Mouse (Mus musculus) embryonic fibroblast, embryonic 13.5 days (primary cell): ENCODE results near the gene Bsg. TPM values are rescaled to one million over a fixed set of nuclear protein-coding genes. Genes with fewer than 3 reads are reported as not detected.
A peak's percentile ranks its signal among the peaks of the same experiment; 100 is the strongest.
"Not testable (repeated sequence)": the region's sequence is repeated elsewhere in the genome, so short reads cannot be mapped to it uniquely, and the experiment has no call there.

Experiments
- H3K27ac ChIP-seq: 2 replicates; pipeline ENCODE4 v1.5.1; 2012; ENCODE audit warnings: low read length, control low read depth, inconsistent platforms; ENCODE audit not compliant: insufficient read depth
- H3K4me1 ChIP-seq: 2 replicates; pipeline ENCODE4 v1.6.1; 2011; ENCODE audit warnings: low read length; ENCODE audit not compliant: control insufficient read depth, insufficient read depth
- H3K4me3 ChIP-seq: 2 replicates; pipeline ENCODE4 v1.5.1; 2011; ENCODE audit warnings: mild to moderate bottlenecking, control low read depth, low read length; ENCODE audit not compliant: insufficient read depth
- CTCF ChIP-seq: IDR thresholded peaks from 2 replicates; pipeline ENCODE4 v1.5.1; 2011; ENCODE audit warnings: mild to moderate bottlenecking, control low read depth, low read length, moderate library complexity, borderline replicate concordance; ENCODE audit not compliant: insufficient read depth
- POLR2A ChIP-seq: IDR thresholded peaks from 2 replicates; pipeline ENCODE4 v1.6.1; 2011; ENCODE audit warnings: low read depth, mild to moderate bottlenecking, control low read depth, low read length, moderate library complexity
- polyA plus RNA-seq: library from polyadenylated mRNA; stranded (reverse); fragments of >200 nt; gene quantifications from 2 replicates; pipeline ENCODE4 v1.2.4, GENCODE M21; 2011; ENCODE audit warnings: low read depth; ENCODE audit not compliant: missing spikeins, insufficient read length

Gene Bsg
- polyA plus RNA-seq, 1 experiment, result 774 TPM

DNA sequence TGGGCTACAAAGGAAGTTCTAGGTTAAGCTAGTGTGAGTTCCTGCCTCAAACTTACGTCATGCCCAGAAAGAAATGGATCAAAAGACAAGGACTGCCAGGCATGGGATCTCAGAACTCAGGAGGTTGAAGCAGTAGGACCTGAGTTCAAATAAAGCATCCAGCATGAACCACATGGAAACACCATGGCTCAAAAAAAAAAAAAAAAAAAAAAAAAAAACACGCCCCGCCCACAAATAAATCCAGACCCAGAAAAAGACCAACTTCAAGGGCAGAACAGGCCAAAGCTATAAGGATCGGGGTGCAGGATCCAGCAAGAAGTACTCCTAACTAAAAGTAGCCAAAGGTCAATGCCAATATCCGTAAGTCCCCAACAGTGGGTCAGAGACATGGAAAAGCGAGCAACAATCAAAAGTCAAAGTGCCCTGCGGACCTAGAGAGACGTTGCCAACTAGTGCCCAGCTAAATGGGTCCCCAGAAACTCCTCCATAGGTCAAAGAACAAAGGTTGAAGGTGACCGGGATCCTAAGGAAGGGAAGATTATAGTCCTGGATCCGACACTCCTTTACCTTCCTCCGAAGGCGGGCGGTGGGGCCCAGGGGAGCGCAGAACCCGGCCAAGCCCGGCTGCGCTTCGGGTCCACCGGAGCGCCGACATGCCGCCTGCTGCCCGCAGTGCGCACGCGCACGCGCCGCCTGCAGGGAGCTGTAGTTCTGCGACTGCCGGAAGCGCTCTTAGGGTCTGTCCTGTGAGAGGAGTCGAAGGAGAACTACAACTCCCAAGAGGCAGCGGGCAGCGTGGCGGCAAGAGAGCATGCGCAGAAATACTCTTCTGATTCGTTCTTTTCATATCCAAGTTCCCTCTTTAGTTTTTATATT lies 41.8 kb downstream of the Bsg start, which contains the start of gene Polrmt:
TSS of gene Polrmt (minus strand) at position 684 of the 876 bp plus-strand sequence.
- H3K27ac ChIP-seq, result no peak within 1 kb of the TSS
- peak; percentile 75 for TF ChIP-seq POLR2A
- no peak for TF ChIP-seq CTCF
- peak within 1 kb of the TSS; percentile 90 for H3K4me3 ChIP-seq
- H3K4me1 ChIP-seq, result no peaks in the 10 kb centered on the region

DNA sequence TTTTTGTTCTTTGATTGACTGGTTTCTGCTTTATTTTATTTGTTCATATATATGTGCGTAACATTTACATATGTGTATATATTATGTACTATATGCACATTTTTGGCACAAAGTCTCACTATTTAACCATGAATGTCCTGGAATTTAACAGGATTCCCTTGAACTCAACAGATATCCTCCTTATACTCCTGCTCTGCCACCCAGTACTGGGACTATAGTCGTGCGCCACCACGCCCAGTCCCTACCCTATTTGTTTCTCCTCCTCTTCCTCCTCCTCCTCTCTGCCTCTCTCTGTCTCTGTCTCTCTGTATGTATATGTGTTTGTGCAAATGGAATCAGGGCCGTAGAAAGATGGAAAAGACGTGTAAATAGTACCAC lies 42.5 kb downstream of the Bsg start:
- Histone ChIP-seq H3K4me1 (no peaks in the 10 kb centered on the region), H3K27ac (no peak overlapping the region), H3K4me3 (no peak overlapping the region)
- no peak for TF ChIP-seq CTCF
- 0 out of 2 replicates have a peak, but pooled peaks have one; percentile 16 for TF ChIP-seq POLR2A

DNA sequence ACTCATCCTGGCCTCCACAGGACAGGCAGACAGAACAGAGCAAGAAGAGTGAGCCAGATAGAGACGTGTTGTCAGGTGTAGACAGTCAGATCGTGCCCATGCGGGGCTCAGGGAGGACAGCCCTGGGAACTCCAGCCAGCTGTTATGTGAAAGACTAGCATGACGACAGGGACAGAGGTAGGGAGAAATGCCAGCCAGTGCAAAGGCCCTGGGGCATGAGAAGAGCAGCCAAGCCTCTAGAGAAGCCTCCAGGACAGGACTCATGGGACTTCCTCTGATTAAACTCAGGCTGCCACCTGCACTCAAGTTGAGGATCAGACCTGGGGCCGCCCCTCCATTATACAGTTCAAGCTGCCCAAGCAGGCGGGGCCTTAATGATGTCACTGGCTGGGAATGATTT lies 44.2 kb downstream of the Bsg start:
- TF ChIP-seq POLR2A (no peak), CTCF (no peak)
- Histone ChIP-seq H3K4me1 (no peaks in the 10 kb centered on the region), H3K4me3 (no peak overlapping the region), H3K27ac (no peak overlapping the region)

DNA sequence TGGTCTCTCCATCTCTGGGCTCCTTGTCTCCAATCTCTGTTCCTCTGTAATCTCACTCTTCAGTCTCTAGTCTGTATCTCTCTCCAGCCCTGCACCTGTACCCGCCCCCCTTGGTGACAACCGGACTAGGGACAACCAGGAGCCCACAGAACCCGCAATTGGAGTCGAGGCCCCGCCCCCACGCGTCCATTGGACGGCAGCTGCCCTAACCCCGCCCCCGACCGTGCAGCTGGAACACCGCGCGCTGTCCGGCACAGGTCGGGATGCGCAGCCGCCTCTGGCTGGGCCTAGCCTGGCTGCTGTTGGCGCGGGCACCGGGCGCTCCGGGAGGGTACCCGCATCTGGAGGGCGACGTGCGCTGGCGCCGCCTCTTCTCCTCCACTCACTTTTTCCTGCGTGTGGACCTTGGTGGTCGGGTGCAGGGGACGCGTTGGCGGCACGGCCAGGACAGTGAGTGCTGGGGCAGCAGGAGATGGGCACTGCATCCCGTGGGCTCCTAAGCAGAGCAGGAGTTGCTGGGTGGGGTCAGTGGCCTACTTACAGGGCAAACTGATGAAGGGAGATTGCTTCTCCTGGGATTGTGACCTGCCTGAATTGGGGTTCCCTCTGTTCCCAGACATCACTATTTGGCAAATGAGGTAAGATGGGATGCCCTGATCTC lies 50.7 kb downstream of the Bsg start, which contains the start of gene Fgf22:
TSS of gene Fgf22 (plus strand) at position 221 of the 661 bp plus-strand sequence.
- Histone ChIP-seq H3K4me1 (no peaks in the 10 kb centered on the region), H3K4me3 (no peak within 1 kb of the TSS), H3K27ac (no peak within 1 kb of the TSS)
- no peak for TF ChIP-seq POLR2A
- no peak for TF ChIP-seq CTCF

DNA sequence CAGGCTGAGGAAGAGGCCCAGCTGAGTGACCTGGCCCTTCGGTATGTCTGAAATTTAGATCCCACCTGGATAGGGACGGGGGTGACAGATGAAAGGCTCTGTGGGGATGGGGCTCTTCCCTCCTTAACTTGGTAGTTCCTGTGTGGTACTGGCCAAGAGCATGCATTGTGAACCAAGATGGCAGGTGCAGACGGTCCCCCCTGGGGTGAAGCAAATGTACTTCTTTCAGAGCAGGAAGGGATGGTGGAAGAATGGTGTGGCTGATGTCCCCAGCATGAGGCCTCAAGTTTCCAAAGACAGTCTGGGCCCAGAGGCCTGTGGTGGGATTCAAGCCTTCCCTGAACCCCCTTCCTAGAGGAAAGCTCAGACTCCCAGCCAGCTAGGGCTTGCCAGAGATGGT lies 51.6 kb downstream of the Bsg start:
- Histone ChIP-seq H3K27ac (no peak overlapping the region), H3K4me3 (no peak overlapping the region), H3K4me1 (no peaks in the 10 kb centered on the region)
- no peak for TF ChIP-seq POLR2A
- no peak for TF ChIP-seq CTCF

DNA sequence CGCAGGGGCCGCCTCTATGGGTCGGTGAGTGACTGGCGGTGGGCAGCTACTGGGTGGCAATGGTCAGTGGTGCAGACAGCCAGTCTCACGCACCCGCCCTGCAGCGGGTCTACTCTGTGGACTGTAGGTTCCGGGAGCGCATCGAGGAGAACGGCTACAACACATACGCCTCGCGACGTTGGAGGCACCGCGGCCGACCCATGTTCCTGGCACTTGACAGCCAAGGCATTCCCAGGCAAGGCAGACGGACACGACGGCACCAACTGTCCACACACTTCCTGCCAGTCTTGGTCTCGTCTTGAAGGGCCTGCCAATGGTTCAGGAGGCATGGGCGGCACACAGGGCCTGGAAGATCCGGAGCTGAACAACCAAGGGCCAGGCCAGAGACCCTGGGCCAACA lies 52.4 kb downstream of the Bsg start:
- Histone ChIP-seq H3K27ac (no peak overlapping the region), H3K4me1 (no peaks in the 10 kb centered on the region), H3K4me3 (no peak overlapping the region)
- TF ChIP-seq POLR2A, result no peak
- no peak for TF ChIP-seq CTCF

DNA sequence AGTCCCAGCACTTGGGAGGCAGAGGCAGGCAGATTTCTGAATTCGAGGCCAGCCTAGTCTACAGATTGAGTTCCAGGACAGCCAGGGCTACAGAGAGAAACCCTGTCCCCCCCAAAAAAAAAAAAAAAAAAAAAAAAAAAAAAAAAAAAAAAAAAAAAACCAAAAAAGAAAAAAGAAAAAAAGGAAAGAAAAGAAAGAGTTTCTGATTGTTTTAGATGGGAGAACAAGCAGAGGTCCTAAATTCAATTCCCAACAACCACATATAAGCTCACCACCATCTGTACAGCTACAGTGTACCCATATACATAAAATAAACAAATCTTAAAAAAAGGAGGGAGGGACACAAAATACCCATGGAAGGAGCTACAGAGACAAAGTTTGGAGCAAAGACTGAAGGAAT lies 55.4 kb downstream of the Bsg start:
- not testable (repeated sequence) for H3K4me1 ChIP-seq, H3K4me3 ChIP-seq

DNA sequence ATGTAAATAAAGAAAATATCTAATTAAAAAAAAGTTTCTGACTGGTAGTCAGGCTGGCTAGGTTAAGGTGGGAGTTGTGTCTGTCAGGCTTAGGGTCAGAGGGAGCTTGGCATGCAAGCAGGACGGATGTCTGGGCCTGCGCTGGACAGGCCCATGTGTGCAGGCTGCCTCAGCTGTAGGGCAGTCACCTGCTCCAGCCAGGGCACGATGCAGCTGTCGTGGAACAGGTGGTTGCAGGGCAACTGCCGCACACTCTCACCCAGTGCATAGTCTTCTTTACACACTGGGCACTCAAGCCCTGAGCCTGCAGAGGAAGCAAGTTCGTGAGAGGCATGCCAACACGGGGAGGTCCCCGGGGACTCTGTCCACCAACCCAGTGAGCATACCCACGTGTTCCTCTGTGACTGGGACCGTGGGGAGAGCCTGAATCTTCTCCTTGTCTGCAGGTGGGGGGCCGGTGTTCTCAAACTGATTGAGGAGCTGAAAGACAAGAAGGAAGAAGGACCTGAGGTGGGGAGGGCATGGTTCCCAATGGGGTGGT lies 56.4 kb downstream of the Bsg start:
- no peak for TF ChIP-seq CTCF
- no peak for TF ChIP-seq POLR2A
- Histone ChIP-seq H3K27ac (no peak overlapping the region), H3K4me3 (no peak overlapping the region), H3K4me1 (0 out of 2 replicates have a peak, but pooled peaks cover 7% of the 10 kb centered on the region)

More for the DNA sequence above, 55.4 kb downstream of the Bsg start:
- H3K27ac ChIP-seq, result not testable (repeated sequence)

Other genes starting within 250 kb of the Bsg start
- not detected in 2 replicates for gene Vmn2r83, start 235.8 kb upstream of the Bsg start, polyA plus RNA-seq
- gene Plpp2, start 170.7 kb upstream of the Bsg start, polyA plus RNA-seq, result 23.5 and 39.4 TPM in 2 replicates
- gene Mier2, start 149.3 kb upstream of the Bsg start, polyA plus RNA-seq, result 24.7 and 33.6 TPM in 2 replicates
- not detected in 2 replicates for gene Theg, start 117.2 kb upstream of the Bsg start, polyA plus RNA-seq
- gene C2cd4c, start 90.5 kb upstream of the Bsg start, polyA plus RNA-seq, result 0.19 TPM in 1 of 2 replicates, not detected in the other
- gene Shc2, start 66.6 kb upstream of the Bsg start, polyA plus RNA-seq, result 15.0 and 18.7 TPM in 2 replicates
- not detected in 2 replicates for gene Odf3l2, start 58.8 kb upstream of the Bsg start, polyA plus RNA-seq
- not detected in 2 replicates for gene Madcam1, start 39.9 kb upstream of the Bsg start, polyA plus RNA-seq
- 15.5 and 16.0 TPM in 2 replicates for gene Tpgs1, start 35.1 kb upstream of the Bsg start, polyA plus RNA-seq
- 117 and 149 TPM in 2 replicates for gene Cdc34, start 22.3 kb upstream of the Bsg start, polyA plus RNA-seq
- gene Gzmm, start 15.5 kb upstream of the Bsg start, polyA plus RNA-seq, result 0.65 TPM in 1 of 2 replicates, not detected in the other
- 0.91 and 1.9 TPM in 2 replicates for gene Hcn2, start 12.1 kb downstream of the Bsg start, polyA plus RNA-seq
- gene Polrmt, start 42.1 kb downstream of the Bsg start, polyA plus RNA-seq, result 14.9 TPM in 2 replicates
- gene Fgf22, start 50.6 kb downstream of the Bsg start, polyA plus RNA-seq, result 0.23 TPM in 1 of 2 replicates, not detected in the other
- 38.4 and 39.5 TPM in 2 replicates for gene Rnf126, start 62.5 kb downstream of the Bsg start, polyA plus RNA-seq
- 21.9 and 42.7 TPM in 2 replicates for gene Fstl3, start 72.8 kb downstream of the Bsg start, polyA plus RNA-seq
- not detected in 2 replicates for gene Prss57, start 86.5 kb downstream of the Bsg start, polyA plus RNA-seq
- 45.2 and 54.0 TPM in 2 replicates for gene Palm, start 89.1 kb downstream of the Bsg start, polyA plus RNA-seq
- not detected in 2 replicates for gene Misp, start 116.5 kb downstream of the Bsg start, polyA plus RNA-seq
- 351 and 422 TPM in 2 replicates for gene Ptbp1, start 149.9 kb downstream of the Bsg start, polyA plus RNA-seq
- gene Prtn3, start 170.0 kb downstream of the Bsg start, polyA plus RNA-seq, result not detected in 2 replicates
- gene Plppr3, start 170.1 kb downstream of the Bsg start, polyA plus RNA-seq, result 3.1 and 4.9 TPM in 2 replicates
- not detected in 2 replicates for gene Elane, start 181.8 kb downstream of the Bsg start, polyA plus RNA-seq
- not detected in 2 replicates for gene Cfd, start 186.4 kb downstream of the Bsg start, polyA plus RNA-seq
- gene Med16, start 204.4 kb downstream of the Bsg start, polyA plus RNA-seq, result 15.2 and 16.1 TPM in 2 replicates
- not detected in 2 replicates for gene Gm26602, start 206.4 kb downstream of the Bsg start, polyA plus RNA-seq
- 0.44 TPM in 1 of 2 replicates, not detected in the other for gene Kiss1r, start 212.5 kb downstream of the Bsg start, polyA plus RNA-seq
- gene R3hdm4, start 216.7 kb downstream of the Bsg start, polyA plus RNA-seq, result 66.3 and 86.3 TPM in 2 replicates
- 5.2 and 6.0 TPM in 2 replicates for gene Arid3a, start 222.6 kb downstream of the Bsg start, polyA plus RNA-seq